Mouse (Mus musculus): Measurements from ENCODE around the gene Cyp2c29. TPM values are rescaled to one million over a fixed set of nuclear protein-coding genes. Genes with fewer than 3 reads are reported as not detected.
"Not testable (repeated sequence)": the region's sequence is repeated elsewhere in the genome, so short reads cannot be mapped to it uniquely, and the experiment has no call there.

The Cyp2c29 gene
- polyA plus RNA-seq (2014; fragmentation: Nextera tagmentation; extraction: Ambion mirVana), result not detected in 2 replicates

DNA sequence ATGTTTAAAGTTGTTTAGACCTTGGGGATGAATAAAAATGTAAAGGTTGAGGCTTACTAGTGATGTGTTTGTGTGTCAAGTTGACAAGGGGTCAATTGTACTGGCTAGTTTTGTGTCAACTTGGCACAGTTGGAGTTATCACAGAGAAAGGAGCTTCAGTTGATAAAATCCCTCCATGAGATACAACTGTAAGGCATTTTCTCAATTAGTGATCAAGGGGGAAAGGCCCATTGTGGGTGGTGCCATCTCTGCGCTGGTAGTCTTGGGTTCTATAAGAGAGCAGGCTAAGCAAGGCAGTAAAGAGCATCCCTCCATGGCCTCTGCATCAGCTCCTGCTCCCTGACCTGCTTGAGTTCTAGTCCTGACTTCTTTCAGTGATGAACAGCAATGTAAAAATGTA lies at the start of gene Cyp2c29:
Gene Cyp2c29 (plus strand): TSS at position 301 of the 400 bp plus-strand sequence.
- H3K4me2 ChIP-seq (ENCODE audit: low read depth, low read length); DNase-seq (ENCODE audit: low spot score); H3K27me3 ChIP-seq (ENCODE audit: control insufficient read depth, insufficient read depth, low read length); H3K27ac ChIP-seq (replicated peaks; ENCODE audit: low read depth, low read length); H3K9ac ChIP-seq (replicated peaks; ENCODE audit: low read length); H3K4me3 ChIP-seq (ENCODE audit: low read depth, low read length); H3K4me1 ChIP-seq (ENCODE audit: control insufficient read depth, insufficient read depth, low read length); H3K9me3 ChIP-seq (replicated peaks; ENCODE audit: control insufficient read depth, low read length); ATAC-seq (replicated peaks; ENCODE audit: insufficient number of reproducible peaks, low FRiP score, low TSS enrichment, low read depth); H3K36me3 ChIP-seq (replicated peaks; ENCODE audit: control insufficient read depth, insufficient read depth, low read depth, low read length): not testable (repeated sequence)
- no CpG with 5 or more reads among the region's 1 CpGs for WGBS

DNA sequence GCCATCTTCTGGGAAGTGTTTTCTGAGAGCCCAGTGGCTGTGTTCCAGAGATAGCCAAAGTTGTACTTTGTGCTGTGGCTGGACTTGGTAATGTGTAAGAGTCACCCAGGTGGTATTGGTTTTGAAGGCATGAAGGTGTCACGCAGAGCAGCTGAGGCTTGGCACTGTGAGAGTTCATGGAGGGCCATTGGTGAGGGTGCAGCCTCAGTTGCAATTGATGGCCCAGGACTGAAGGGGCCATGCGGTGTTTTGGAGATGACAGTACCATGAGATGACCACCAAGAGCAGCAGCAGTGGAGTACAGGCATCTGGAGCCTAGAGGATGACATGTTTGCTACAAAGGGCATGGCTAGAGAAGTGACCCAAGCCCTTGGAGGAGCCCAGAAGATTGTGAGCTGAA lies 2.2 kb upstream of the Cyp2c29 start:
- not testable (repeated sequence) for H3K4me2 ChIP-seq (ENCODE audit: low read depth, low read length); H3K9ac ChIP-seq (replicated peaks; ENCODE audit: low read length); H3K27me3 ChIP-seq (ENCODE audit: control insufficient read depth, insufficient read depth, low read length); H3K36me3 ChIP-seq (replicated peaks; ENCODE audit: control insufficient read depth, insufficient read depth, low read depth, low read length); H3K4me3 ChIP-seq (ENCODE audit: low read depth, low read length); DNase-seq (ENCODE audit: low spot score); H3K9me3 ChIP-seq (replicated peaks; ENCODE audit: control insufficient read depth, low read length); ATAC-seq (replicated peaks; ENCODE audit: insufficient number of reproducible peaks, low FRiP score, low TSS enrichment, low read depth); H3K4me1 ChIP-seq (ENCODE audit: control insufficient read depth, insufficient read depth, low read length); H3K27ac ChIP-seq (replicated peaks; ENCODE audit: low read depth, low read length)
- WGBS, result 70% methylated on average over 2 of the region's 2 CpGs

GRCm38 (mm10) chr19:39282801-39283200 lies 13.6 kb downstream of the Cyp2c29 start:
- no peaks in the 10 kb centered on the region for H3K4me1 ChIP-seq (ENCODE audit: control insufficient read depth, insufficient read depth, low read length)
- no peaks in the 10 kb centered on the region; the same call in 1 of the 2 replicates for H3K9me3 ChIP-seq (replicated peaks; ENCODE audit: control insufficient read depth, low read length)
- ATAC-seq (replicated peaks; ENCODE audit: insufficient number of reproducible peaks, low FRiP score, low TSS enrichment, low read depth) (no peak), DNase-seq (ENCODE audit: low spot score) (no peak)
- H3K27ac ChIP-seq (replicated peaks; ENCODE audit: low read depth, low read length), result no peak overlapping the region
- no peaks in the 10 kb centered on the region for H3K36me3 ChIP-seq (replicated peaks; ENCODE audit: control insufficient read depth, insufficient read depth, low read depth, low read length)
- H3K4me3 ChIP-seq (ENCODE audit: low read depth, low read length), result no peak overlapping the region
- H3K9ac ChIP-seq (replicated peaks; ENCODE audit: low read length), result no peak overlapping the region
- H3K4me2 ChIP-seq (ENCODE audit: low read depth, low read length), result no peak overlapping the region
- H3K27me3 ChIP-seq (ENCODE audit: control insufficient read depth, insufficient read depth, low read length), result no peaks in the 10 kb centered on the region

DNA sequence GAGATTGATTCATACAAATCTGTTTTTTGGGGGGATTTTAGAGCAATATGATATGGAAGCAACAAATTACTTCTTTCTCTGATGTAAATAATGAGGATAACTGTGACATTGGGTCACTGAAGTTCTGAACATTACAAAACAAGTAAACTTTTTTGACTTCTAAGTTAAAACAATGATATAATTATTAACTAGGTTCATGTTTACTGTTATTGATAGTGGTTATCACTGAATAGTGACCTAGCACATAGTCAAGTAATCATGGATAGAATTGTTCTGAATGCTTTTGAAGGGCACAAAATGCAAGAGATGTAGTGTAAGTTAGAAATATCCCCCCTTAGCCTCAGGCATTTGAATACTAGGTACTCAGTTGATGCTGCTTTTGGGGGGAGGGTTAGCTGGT lies 16.4 kb downstream of the Cyp2c29 start:
- no peak overlapping the region for H3K4me2 ChIP-seq (ENCODE audit: low read depth, low read length)
- no peak overlapping the region for H3K4me3 ChIP-seq (ENCODE audit: low read depth, low read length)
- no peak overlapping the region for H3K9ac ChIP-seq (replicated peaks; ENCODE audit: low read length)
- no peaks in the 10 kb centered on the region for H3K27me3 ChIP-seq (ENCODE audit: control insufficient read depth, insufficient read depth, low read length)
- no peaks in the 10 kb centered on the region for H3K36me3 ChIP-seq (replicated peaks; ENCODE audit: control insufficient read depth, insufficient read depth, low read depth, low read length)
- no peaks in the 10 kb centered on the region; the same call in 1 of the 2 replicates for H3K9me3 ChIP-seq (replicated peaks; ENCODE audit: control insufficient read depth, low read length)
- no peak overlapping the region for H3K27ac ChIP-seq (replicated peaks; ENCODE audit: low read depth, low read length)
- no peaks in the 10 kb centered on the region for H3K4me1 ChIP-seq (ENCODE audit: control insufficient read depth, insufficient read depth, low read length)
- ATAC-seq (replicated peaks; ENCODE audit: insufficient number of reproducible peaks, low FRiP score, low TSS enrichment, low read depth), result no peak
- DNase-seq (ENCODE audit: low spot score), result no peak

- DNase-seq (ENCODE audit: low spot score) (no peak), ATAC-seq (replicated peaks; ENCODE audit: insufficient number of reproducible peaks, low FRiP score, low TSS enrichment, low read depth) (no peak)
- Histone ChIP-seq H3K4me3 (ENCODE audit: low read depth, low read length) (no peak overlapping the region), H3K27me3 (ENCODE audit: control insufficient read depth, insufficient read depth, low read length) (no peaks in the 10 kb centered on the region), H3K9me3 (replicated peaks; ENCODE audit: control insufficient read depth, low read length) (no peaks in the 10 kb centered on the region; the same call in 1 of the 2 replicates), H3K4me2 (ENCODE audit: low read depth, low read length) (no peak overlapping the region), H3K4me1 (ENCODE audit: control insufficient read depth, insufficient read depth, low read length) (no peaks in the 10 kb centered on the region), H3K36me3 (replicated peaks; ENCODE audit: control insufficient read depth, insufficient read depth, low read depth, low read length) (no peaks in the 10 kb centered on the region), H3K9ac (replicated peaks; ENCODE audit: low read length) (no peak overlapping the region), H3K27ac (replicated peaks; ENCODE audit: low read depth, low read length) (no peak overlapping the region)
- 84% methylated on average over 4 of the region's 4 CpGs for WGBS
Observed at GRCm38 (mm10) chr19:39286825-39287224, 17.6 kb downstream of the Cyp2c29 start.

DNA sequence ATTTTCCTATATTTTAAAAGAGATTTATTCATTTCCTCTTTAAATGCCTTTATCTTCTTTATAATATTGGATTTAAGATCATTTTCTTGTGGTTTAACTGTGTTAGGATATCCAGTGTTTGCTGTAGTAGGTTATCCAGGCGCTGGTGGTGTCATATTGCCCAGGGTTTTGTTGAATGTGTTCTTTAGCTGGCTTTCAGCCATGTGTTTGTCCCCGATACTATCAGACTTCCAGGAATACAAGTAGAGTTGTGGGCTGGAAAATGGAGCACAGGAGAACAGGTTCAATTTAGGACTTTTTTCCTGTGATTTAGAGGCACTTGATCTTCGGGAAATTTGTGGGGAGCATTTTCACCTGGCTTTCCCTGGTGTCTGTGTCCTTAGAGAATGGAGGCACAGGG lies 19.8 kb downstream of the Cyp2c29 start:
- ATAC-seq (replicated peaks; ENCODE audit: insufficient number of reproducible peaks, low FRiP score, low TSS enrichment, low read depth) (no peak), DNase-seq (ENCODE audit: low spot score) (no peak)
- no peaks in the 10 kb centered on the region for H3K27me3 ChIP-seq (ENCODE audit: control insufficient read depth, insufficient read depth, low read length)
- H3K4me3 ChIP-seq (ENCODE audit: low read depth, low read length), result no peak overlapping the region
- no peaks in the 10 kb centered on the region; the same call in 1 of the 2 replicates for H3K9me3 ChIP-seq (replicated peaks; ENCODE audit: control insufficient read depth, low read length)
- H3K9ac ChIP-seq (replicated peaks; ENCODE audit: low read length), result no peak overlapping the region
- H3K27ac ChIP-seq (replicated peaks; ENCODE audit: low read depth, low read length), result no peak overlapping the region
- no peaks in the 10 kb centered on the region for H3K4me1 ChIP-seq (ENCODE audit: control insufficient read depth, insufficient read depth, low read length)
- WGBS, result 71% methylated on average over 3 of the region's 3 CpGs
- no peaks in the 10 kb centered on the region for H3K36me3 ChIP-seq (replicated peaks; ENCODE audit: control insufficient read depth, insufficient read depth, low read depth, low read length)
- H3K4me2 ChIP-seq (ENCODE audit: low read depth, low read length), result no peak overlapping the region

Other genes with a start within 250 kb of the Cyp2c29 start
- not detected in 2 replicates for gene Cyp2c65, start 208.4 kb upstream of the Cyp2c29 start, polyA plus RNA-seq (2014; fragmentation: Nextera tagmentation; extraction: Ambion mirVana)
- not detected in 2 replicates for gene Cyp2c66, start 155.5 kb upstream of the Cyp2c29 start, polyA plus RNA-seq (2014; fragmentation: Nextera tagmentation; extraction: Ambion mirVana)
- gene Cyp2c38, start 193.7 kb downstream of the Cyp2c29 start, polyA plus RNA-seq (2014; fragmentation: Nextera tagmentation; extraction: Ambion mirVana), result not detected in 2 replicates
- gene Cyp2c39, start 241.5 kb downstream of the Cyp2c29 start, polyA plus RNA-seq (2014; fragmentation: Nextera tagmentation; extraction: Ambion mirVana), result not detected in 2 replicates

All from embryonic facial prominence, embryonic 11.5 days (tissue).